Mouse (Mus musculus) cerebellum, adult 2 months (tissue): ENCODE results near the gene Il6st. TPM values are rescaled to one million over a fixed set of nuclear protein-coding genes. Genes with fewer than 3 reads are reported as not detected.

Source experiments
- DNase-seq, 2 experiments: peaks; one replicate each; pipeline ENCODE4 v3.0.0; 2021
- H3K27ac ChIP-seq: fragments of 200-500 bp; 2 replicates; pipeline ENCODE4 v1.5.1; 2012; ENCODE audit warnings: low read length, control low read depth, inconsistent platforms; ENCODE audit not compliant: insufficient read depth
- H3K27me3 ChIP-seq: fragments of 200-500 bp; 2 replicates; pipeline ENCODE4 v1.6.1; 2012; ENCODE audit warnings: inconsistent platforms, mild to moderate bottlenecking, low read length, moderate library complexity; ENCODE audit not compliant: control insufficient read depth, insufficient read depth
- H3K4me1 ChIP-seq: fragments of 200-500 bp; 2 replicates; pipeline ENCODE4 v1.6.1; 2011; ENCODE audit warnings: low read length; ENCODE audit not compliant: control insufficient read depth, insufficient read depth
- H3K4me3 ChIP-seq: fragments of 200-500 bp; replicated peaks from 2 replicates; pipeline ENCODE3; 2011; ENCODE audit warnings: mild to moderate bottlenecking, low read depth, low read length, control low read depth; ENCODE audit not compliant: insufficient read depth
- CTCF ChIP-seq: fragments of 200-500 bp; IDR thresholded peaks from 2 replicates; pipeline ENCODE4 v1.5.1; 2011; ENCODE audit warnings: low read depth, mild to moderate bottlenecking, control low read depth, low read length, moderate library complexity, borderline replicate concordance; ENCODE audit not compliant: insufficient read depth
- POLR2A ChIP-seq: fragments of 200-500 bp; IDR thresholded peaks from 2 replicates; pipeline ENCODE4 v1.6.1; 2011; ENCODE audit warnings: low read length, control low read depth, borderline replicate concordance; ENCODE audit not compliant: insufficient read depth
- WGBS: fragments of 180-500 bp; shearing (Covaris S2); methylation state at CpG from one replicate; pipeline ENCODE4 v1.1.7; 2018; 5-methylcytosine and 5-hydroxymethylcytosine counted together
- polyA plus RNA-seq: library from polyadenylated mRNA; depleted of rRNA; stranded (reverse); fragments of >200 nt; gene quantifications from 2 replicates; pipeline ENCODE4 v1.2.3, GENCODE M21; 2012; rRNA removed

The Il6st gene
- polyA plus RNA-seq = 32.4 and 32.8 TPM in 2 replicates

DNA sequence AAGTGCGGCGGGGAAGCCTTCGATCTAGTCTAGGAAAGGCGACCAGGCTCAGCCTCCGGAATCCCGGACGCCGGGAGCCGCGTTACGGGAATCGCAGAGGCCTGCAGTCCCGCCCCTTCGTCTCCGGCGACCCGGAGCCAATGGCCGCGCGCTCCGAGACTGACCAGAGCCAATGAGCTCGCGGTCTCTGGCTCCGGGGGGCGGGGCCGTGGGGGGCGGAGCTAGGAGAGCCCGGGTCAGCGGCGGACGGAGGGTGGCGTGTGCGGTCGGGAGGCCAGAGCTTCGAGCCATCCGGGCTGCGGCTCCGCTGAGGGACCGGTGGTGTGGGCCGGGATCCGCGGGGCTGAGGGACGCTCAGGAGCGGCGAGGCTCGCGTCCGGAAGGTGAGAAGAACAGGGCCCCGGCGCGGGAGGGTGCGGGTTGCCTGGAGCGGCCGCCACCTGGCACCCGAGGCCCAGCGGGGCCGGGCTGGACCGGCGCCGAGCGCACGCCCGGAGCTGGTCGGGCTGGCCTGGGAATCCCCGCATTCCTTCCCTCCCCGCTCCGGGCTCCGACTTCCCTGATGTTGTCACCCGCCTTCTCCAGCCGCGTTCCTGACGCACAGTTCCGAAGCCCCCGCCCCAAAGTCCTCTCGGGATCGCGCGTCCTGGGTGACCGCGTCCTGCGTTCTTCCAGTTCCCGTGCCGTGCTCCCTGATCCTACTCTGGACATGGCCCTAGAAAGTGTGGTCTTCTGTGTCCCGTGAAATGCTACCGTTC is at the start of gene Il6st:
Gene Il6st, plus strand, starts transcription at position 203 of the 758 bp plus-strand sequence.
- no peaks in the 10 kb centered on the region; the same call in 1 of the 2 replicates for H3K4me1 ChIP-seq
- peak within 1 kb of the TSS; percentile 89 for H3K4me3 ChIP-seq
- TF ChIP-seq CTCF (no peak), POLR2A (peak; percentile 80)
- WGBS = under 1% methylated on average over 83 of the region's 85 CpGs
- no peaks in the 10 kb centered on the region for H3K27me3 ChIP-seq
- peak; percentile 96 to 97 for DNase-seq
- peak within 1 kb of the TSS; percentile 87 for H3K27ac ChIP-seq

DNA sequence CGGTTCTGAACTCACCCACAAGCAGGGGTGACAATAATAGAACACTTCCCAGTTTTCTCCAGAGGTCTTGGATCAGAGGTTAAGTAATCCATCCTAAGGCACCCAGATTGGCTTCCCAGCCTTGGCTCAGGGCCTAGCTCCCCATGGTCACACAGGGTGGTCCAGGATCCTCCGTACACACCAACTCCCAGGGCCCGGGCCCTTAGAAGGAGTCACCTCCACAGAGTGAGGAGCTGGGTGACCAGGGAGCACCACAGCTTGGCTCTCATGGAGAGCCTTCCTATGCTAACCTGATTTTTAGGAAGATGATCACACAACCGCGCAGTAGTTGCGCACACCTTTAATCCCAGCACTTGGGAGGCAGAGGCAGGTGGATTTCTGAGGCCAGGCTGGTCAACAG is 48.0 kb upstream of the Il6st start:
- no peak for TF ChIP-seq POLR2A
- Histone ChIP-seq H3K4me1 (no peaks in the 10 kb centered on the region), H3K27me3 (no peaks in the 10 kb centered on the region), H3K4me3 (no peak overlapping the region), H3K27ac (no peak overlapping the region)
- 65% methylated on average over 6 of the region's 6 CpGs for WGBS
- no peak for DNase-seq

- TF ChIP-seq CTCF = no peak
- TF ChIP-seq POLR2A = no peak
- Histone ChIP-seq H3K27me3 (no peaks in the 10 kb centered on the region), H3K4me1 (no peaks in the 10 kb centered on the region), H3K27ac (no peak overlapping the region), H3K4me3 (no peak overlapping the region)
- no peak for DNase-seq
- WGBS = 27% methylated on average over 8 of the region's 8 CpGs
These were observed 47.3 kb upstream of the Il6st start for GRCm38 (mm10) chr13:112416410-112417162.

DNA sequence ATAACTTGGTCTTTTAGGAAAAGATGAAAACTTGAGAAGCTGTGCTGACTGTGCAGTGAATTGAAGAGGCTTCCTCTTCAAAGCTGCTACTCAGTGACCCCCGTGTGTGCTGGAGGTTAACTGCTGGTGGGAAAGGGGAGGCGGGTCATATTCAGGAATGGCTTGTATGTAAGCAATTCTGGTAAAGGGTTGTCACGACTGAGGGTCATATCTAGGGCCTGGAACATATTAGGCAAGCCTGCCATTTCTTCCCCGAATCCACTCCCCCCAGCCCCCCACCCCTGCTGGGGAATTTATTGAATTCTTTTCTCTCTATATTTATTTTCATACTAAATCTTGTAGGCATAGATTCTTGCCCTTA is 46.7 kb upstream of the Il6st start:
- DNase-seq = no peak
- H3K27me3 ChIP-seq = no peaks in the 10 kb centered on the region
- 48% methylated on average over 4 of the region's 4 CpGs for WGBS
- no peak overlapping the region for H3K27ac ChIP-seq
- no peak overlapping the region for H3K4me3 ChIP-seq
- TF ChIP-seq POLR2A (no peak), CTCF (no peak)
- H3K4me1 ChIP-seq = no peaks in the 10 kb centered on the region

GRCm38 (mm10) chr13:112417861-112418423 is 45.9 kb upstream of the Il6st start:
- WGBS = 83% methylated on average over 2 of the region's 2 CpGs
- no peak overlapping the region for H3K4me3 ChIP-seq
- no peak for DNase-seq
- H3K27ac ChIP-seq = no peak overlapping the region
- no peak for TF ChIP-seq POLR2A
- TF ChIP-seq CTCF = no peak
- no peaks in the 10 kb centered on the region for H3K4me1 ChIP-seq
- no peaks in the 10 kb centered on the region for H3K27me3 ChIP-seq

- no peak for DNase-seq
- Histone ChIP-seq H3K27me3 (no peaks in the 10 kb centered on the region), H3K4me3 (no peak overlapping the region), H3K4me1 (no peaks in the 10 kb centered on the region), H3K27ac (no peak overlapping the region)
- no peak for TF ChIP-seq POLR2A
- TF ChIP-seq CTCF = no peak
- 90% methylated on average over 4 of the region's 4 CpGs for WGBS
These were observed 45.3 kb upstream of the Il6st start for GRCm38 (mm10) chr13:112418595-112418994.

- TF ChIP-seq POLR2A (no peak), CTCF (no peak)
- Histone ChIP-seq H3K4me1 (no peaks in the 10 kb centered on the region), H3K27me3 (no peaks in the 10 kb centered on the region), H3K27ac (no peak overlapping the region), H3K4me3 (no peak overlapping the region)
- no peak for DNase-seq
- WGBS = 95% methylated on average over 2 of the region's 2 CpGs
These were observed 39.7 kb upstream of the Il6st start for GRCm38 (mm10) chr13:112424212-112424611.

- DNase-seq = no peak
- WGBS = 92% methylated on average over 7 of the region's 7 CpGs
- H3K4me1 ChIP-seq = no peaks in the 10 kb centered on the region
- H3K27me3 ChIP-seq = no peaks in the 10 kb centered on the region
- TF ChIP-seq CTCF (no peak), POLR2A (no peak)
- no peak overlapping the region for H3K4me3 ChIP-seq
- no peak overlapping the region for H3K27ac ChIP-seq
These were observed 39.2 kb upstream of the Il6st start for GRCm38 (mm10) chr13:112424635-112425034.
